Mouse (Mus musculus): Measurements from ENCODE around the gene Wdr49. TPM values are rescaled to one million over a fixed set of nuclear protein-coding genes. Genes with fewer than 3 reads are reported as not detected.

Wdr49 gene
- 0.09 and 0.19 TPM in 2 replicates for polyA plus RNA-seq (2012; rRNA removed)

DNA sequence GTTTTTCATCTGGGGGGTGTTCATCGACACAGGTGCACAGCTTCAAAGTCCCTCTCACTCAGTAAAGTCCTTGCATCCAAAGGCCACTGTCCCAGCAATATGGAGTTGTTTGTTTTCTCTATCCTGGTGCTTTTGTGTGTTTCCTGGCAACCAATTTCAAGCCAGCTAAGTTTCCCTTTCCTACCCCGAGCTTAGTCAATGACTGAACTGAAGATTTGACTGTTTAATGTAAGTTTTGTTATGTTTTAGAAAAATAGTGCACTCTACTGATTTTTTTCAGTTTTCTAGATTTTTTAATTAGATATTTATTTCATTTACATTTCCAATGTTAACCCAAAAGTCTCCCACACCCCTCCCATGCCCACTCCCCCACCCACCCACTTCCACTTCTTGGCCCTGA is at the start of gene Wdr49:
Gene Wdr49, minus strand, starts transcription at position 101 of the 400 bp plus-strand sequence.
- TF ChIP-seq POLR2A (IDR thresholded peaks at IDR 0.05; ENCODE audit: borderline replicate concordance, extremely low read depth, insufficient read depth, insufficient read length, poor library complexity, severe bottlenecking) (no peak), CTCF (IDR thresholded peaks at IDR 0.05; ENCODE audit: borderline replicate concordance, extremely low read depth, insufficient read depth, insufficient read length) (no peak)
- DNase-seq (ENCODE audit: low read depth): peak; percentile 5

DNA sequence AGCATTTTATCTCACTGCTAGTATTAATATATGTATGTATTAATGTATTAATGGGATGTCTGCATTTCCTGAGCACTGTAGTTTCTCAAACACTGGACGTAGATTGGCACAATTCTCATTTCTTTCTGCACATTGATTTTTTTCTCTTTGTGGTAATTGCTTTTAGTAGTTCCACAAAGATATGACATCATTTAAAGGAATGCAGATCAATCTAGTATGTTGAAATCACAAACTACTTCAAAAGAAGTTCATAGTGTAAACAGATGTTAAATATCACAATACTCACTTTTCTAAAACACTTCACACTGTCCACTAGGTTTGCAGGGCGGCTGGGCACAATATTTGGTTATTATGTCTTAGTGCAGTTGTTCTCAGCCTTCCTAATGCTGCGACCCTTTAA is 49.1 kb upstream of the Wdr49 start:
- no peak for DNase-seq (ENCODE audit: low read depth)
- TF ChIP-seq POLR2A (IDR thresholded peaks at IDR 0.05; ENCODE audit: borderline replicate concordance, extremely low read depth, insufficient read depth, insufficient read length, poor library complexity, severe bottlenecking) (no peak), CTCF (IDR thresholded peaks at IDR 0.05; ENCODE audit: borderline replicate concordance, extremely low read depth, insufficient read depth, insufficient read length) (no peak)

DNA sequence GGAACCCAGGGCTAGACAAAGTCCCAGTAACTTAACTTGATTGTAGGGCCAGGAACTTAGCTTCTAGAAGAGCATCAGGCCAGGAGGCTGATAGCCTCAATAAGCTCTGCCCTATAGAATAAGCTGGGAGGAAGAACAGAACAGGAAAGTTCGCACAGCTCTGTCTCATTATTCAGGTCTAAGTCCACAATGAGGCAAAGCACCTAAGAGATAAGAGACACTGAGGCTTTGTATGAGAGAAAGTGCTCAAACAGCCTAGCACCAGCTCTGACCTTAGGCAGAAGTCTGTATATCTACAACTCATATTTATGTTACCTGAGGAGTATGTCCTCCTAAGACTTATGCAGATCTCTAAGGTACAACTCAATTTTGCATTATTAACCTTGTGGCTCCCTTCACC is 40.6 kb upstream of the Wdr49 start:
- TF ChIP-seq POLR2A (IDR thresholded peaks at IDR 0.05; ENCODE audit: borderline replicate concordance, extremely low read depth, insufficient read depth, insufficient read length, poor library complexity, severe bottlenecking): no peak
- DNase-seq (ENCODE audit: low read depth): no peak

DNA sequence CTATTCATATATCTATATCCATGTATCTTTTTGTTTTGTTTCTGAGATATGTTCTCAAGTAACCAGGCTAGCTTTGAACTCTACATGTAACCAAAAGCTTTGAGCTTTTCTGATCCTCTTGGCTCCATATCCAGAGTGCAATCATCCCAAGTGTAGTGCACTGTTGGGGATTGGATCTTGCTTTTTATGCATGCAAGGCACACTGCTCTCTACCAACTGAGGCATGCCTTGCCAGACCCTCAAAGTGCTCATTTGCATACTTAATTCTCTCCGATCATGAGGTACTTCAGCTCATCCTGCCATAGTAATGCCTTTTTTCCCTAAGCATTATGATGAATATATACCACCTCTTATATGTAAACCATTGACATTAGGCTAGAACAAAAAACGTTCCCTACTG is 39.4 kb upstream of the Wdr49 start:
- peak; percentile 40 for DNase-seq (ENCODE audit: low read depth)
- TF ChIP-seq POLR2A (IDR thresholded peaks at IDR 0.05; ENCODE audit: borderline replicate concordance, extremely low read depth, insufficient read depth, insufficient read length, poor library complexity, severe bottlenecking) (no peak), CTCF (IDR thresholded peaks at IDR 0.05; ENCODE audit: borderline replicate concordance, extremely low read depth, insufficient read depth, insufficient read length) (no peak)

DNA sequence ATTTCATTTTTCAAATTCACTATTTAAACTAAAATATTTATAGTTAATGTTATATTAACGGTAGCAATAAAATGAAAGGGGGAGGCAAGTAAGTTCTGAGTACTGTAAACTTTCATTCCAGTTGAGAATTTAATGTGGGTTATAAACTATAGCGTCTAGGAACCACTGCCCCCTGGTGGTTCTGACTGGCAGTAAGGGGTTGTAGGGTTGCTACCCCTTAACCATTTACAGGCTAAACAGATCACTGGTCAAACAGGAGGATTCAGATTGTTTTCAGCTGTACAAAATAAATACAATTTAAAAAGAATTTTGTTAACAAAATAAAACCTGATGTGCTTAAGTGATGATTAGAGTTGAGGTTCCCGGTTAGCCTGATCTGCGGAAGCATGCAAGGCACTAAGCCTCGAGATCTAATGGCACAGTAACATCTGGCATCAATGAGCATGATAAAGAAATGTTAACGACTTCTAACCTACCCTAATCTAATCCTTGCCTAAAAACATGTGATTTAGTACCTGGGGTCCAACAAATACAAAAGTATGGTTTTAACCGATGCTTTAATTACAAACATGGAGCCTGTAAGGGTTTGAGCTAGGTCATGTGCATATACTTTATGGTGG is 35.8 kb upstream of the Wdr49 start:
- TF ChIP-seq POLR2A (IDR thresholded peaks at IDR 0.05; ENCODE audit: borderline replicate concordance, extremely low read depth, insufficient read depth, insufficient read length, poor library complexity, severe bottlenecking) (no peak), CTCF (IDR thresholded peaks at IDR 0.05; ENCODE audit: borderline replicate concordance, extremely low read depth, insufficient read depth, insufficient read length) (peak; percentile 54; the same call in 1 of the 2 replicates)

DNA sequence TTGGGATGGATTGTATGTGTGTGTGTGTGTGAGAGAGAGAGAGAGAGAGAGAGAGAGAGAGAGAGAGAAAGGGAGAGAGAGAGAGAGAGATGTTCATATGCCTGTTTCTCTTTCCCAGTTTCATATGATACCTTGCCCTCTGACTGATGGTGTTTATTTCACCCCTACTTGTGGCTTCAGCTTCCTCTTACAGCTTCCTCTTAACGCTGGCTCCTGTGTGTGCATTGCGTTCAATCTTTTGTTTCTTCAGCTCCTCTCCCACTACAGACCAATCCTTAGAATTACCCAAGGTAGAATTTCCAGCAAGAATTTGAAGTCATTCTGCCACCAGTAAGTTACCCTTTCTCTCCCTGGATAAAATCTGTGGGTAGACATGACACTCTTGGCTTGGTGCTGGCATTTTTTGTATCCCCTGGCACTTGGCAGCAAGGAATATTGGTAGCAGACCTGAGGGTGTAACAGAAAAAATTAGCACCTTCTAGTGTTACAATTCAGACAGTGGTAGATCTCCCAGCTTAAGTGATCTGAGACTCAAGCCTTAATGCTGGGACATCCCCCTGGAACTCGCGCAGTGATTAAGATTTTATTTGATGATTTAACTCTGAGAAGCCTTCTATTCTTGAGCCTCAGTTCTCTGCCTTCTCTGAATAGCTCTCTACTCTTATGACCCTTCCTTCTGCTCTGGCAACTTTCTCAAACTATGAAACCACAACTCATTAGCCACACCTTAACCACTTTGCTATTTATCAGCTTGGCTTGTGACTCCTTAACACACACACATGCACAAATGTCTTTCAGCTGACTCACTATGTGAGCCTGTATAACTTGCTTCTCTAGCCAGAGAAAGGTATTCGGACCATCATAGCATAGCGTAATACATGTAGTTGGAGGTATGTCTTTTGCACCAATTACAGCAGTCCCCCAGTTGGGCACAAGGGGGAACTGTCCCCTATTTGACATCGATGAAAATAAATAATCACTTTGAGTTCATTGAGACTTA is 17.3 kb upstream of the Wdr49 start:
- TF ChIP-seq CTCF (IDR thresholded peaks at IDR 0.05; ENCODE audit: borderline replicate concordance, extremely low read depth, insufficient read depth, insufficient read length) (no peak), POLR2A (IDR thresholded peaks at IDR 0.05; ENCODE audit: borderline replicate concordance, extremely low read depth, insufficient read depth, insufficient read length, poor library complexity, severe bottlenecking) (no peak)
- no peak for DNase-seq (ENCODE audit: low read depth)

More for the DNA sequence above, 35.8 kb upstream of the Wdr49 start:
- peak; percentile 39 for DNase-seq (ENCODE audit: low read depth)

DNA sequence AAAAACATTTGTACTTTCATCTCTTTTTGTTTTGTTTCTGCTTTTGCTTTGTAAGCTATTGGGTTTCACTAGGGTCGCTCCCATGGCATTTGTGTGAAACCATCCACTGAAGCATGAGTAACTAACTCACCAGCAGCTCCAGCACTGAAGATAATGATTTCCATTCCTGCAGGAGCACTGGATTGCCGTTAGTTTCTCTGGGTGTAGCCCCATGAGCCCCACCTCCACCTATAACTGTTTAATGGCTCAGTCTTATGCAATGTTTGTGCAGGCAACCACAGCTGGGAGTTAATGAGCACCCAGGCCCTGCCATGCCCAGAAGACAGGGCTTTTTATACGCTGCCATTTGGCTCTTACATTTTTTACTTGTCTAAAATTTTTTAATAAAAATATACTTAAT is 11.0 kb upstream of the Wdr49 start:
- TF ChIP-seq POLR2A (IDR thresholded peaks at IDR 0.05; ENCODE audit: borderline replicate concordance, extremely low read depth, insufficient read depth, insufficient read length, poor library complexity, severe bottlenecking): no peak
- TF ChIP-seq CTCF (IDR thresholded peaks at IDR 0.05; ENCODE audit: borderline replicate concordance, extremely low read depth, insufficient read depth, insufficient read length): no peak
- DNase-seq (ENCODE audit: low read depth): no peak

DNA sequence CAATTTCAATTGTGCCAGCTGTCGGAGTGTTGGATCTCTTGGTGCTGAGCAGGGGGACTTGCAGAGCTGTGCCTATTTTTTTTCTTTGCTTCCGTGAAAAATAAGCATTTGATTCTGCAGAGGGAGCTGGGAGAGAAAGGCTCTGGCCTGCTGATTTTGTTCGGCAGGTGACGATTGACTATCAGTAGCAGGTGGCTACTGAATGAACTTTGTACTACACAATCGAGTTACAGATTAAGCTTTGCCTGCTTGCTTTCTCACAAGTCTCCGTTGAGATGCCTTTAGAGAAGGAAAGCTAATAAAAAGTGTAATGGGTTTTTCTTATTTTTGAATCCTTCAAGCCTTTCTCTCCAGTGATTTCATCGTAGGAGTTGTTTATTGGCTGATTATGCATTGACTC is 6.8 kb downstream of the Wdr49 start:
- peak; percentile 14 for DNase-seq (ENCODE audit: low read depth)
- TF ChIP-seq POLR2A (IDR thresholded peaks at IDR 0.05; ENCODE audit: borderline replicate concordance, extremely low read depth, insufficient read depth, insufficient read length, poor library complexity, severe bottlenecking) (no peak), CTCF (IDR thresholded peaks at IDR 0.05; ENCODE audit: borderline replicate concordance, extremely low read depth, insufficient read depth, insufficient read length) (no peak)

DNA sequence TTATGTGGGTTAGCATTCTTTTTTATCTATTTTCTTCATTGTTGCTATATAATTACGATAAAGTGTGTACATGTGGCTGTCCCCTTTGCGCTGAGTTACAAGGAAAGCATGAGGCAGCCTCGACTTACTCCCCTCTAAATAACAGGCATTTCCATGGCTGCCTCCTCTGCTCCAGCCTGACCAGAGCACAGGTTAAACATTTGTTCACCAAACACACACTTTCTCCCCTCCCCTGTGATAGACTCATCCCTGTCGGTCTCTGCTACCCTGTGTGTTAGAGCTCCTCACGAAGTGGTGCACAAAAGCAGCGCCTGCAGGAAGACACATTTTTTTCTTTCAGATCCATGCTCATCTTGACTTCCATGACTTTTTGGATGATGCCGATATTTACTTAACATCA is 7.3 kb downstream of the Wdr49 start:
- TF ChIP-seq POLR2A (IDR thresholded peaks at IDR 0.05; ENCODE audit: borderline replicate concordance, extremely low read depth, insufficient read depth, insufficient read length, poor library complexity, severe bottlenecking) (no peak), CTCF (IDR thresholded peaks at IDR 0.05; ENCODE audit: borderline replicate concordance, extremely low read depth, insufficient read depth, insufficient read length) (no peak)
- DNase-seq (ENCODE audit: low read depth): no peak

DNA sequence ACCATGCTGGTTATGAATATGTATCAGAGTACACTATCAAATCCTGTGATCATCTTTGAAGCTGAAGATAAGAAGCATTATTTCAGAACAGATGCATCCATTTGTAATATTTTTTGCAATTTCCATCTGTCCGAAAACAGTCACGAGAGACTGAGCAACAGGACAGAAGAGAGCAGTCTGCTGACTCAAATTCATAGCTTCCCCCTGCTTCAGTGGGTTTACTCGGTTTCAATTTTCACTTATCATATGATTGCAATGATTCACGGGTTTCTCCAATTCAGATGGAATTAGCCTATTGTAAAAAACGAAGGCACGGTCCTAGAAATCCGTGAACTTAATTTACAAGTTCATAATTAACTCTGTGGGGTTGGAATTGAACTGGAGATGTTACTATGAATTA is 13.8 kb downstream of the Wdr49 start:
- no peak for DNase-seq (ENCODE audit: low read depth)
- TF ChIP-seq POLR2A (IDR thresholded peaks at IDR 0.05; ENCODE audit: borderline replicate concordance, extremely low read depth, insufficient read depth, insufficient read length, poor library complexity, severe bottlenecking) (no peak), CTCF (IDR thresholded peaks at IDR 0.05; ENCODE audit: borderline replicate concordance, extremely low read depth, insufficient read depth, insufficient read length) (no peak)

DNA sequence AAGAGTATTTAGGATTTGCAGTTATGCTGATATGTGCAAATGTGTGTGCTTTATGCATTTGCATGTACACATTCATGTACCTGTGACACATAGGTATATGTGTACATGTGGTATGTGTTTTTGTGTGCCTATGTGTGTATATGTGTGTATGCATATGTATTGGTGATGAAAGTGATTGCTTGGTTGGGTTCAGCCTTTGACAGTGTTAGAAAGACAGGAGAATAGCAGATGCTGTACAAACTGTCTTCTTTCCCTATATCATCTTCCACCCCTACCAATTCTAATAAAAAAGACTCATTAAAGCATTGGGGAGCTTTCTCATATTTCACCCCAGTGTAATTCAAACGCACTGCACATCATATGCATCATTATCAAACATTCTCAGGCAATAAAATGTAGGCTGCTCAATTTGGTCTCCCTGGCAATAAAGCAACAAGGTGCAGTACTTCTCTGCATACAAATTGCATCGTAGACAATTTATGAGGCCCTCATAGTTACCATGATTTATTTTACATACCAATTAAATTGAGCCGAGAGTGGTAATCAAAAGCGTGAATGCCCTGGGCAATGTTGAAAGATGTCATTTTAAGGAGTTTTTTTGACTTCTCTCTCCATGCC is 51.3 kb downstream of the Wdr49 start:
- TF ChIP-seq CTCF (IDR thresholded peaks at IDR 0.05; ENCODE audit: borderline replicate concordance, extremely low read depth, insufficient read depth, insufficient read length) (no peak), POLR2A (IDR thresholded peaks at IDR 0.05; ENCODE audit: borderline replicate concordance, extremely low read depth, insufficient read depth, insufficient read length, poor library complexity, severe bottlenecking) (no peak)
- DNase-seq (ENCODE audit: low read depth): peak; percentile 48
